Mouse (Mus musculus): Measurements from ENCODE around the gene Arhgap24.

Gene Arhgap24

GRCm38 (mm10) chr5:102582864-102583410 is 101.7 kb downstream of the Arhgap24 start:
- DNase-seq: no peak

GRCm38 (mm10) chr5:102591422-102591821 is 110.2 kb downstream of the Arhgap24 start:
- no peak for DNase-seq

GRCm38 (mm10) chr5:102593058-102593457 is 111.9 kb downstream of the Arhgap24 start:
- DNase-seq: no peak

GRCm38 (mm10) chr5:102599102-102599501 is 117.9 kb downstream of the Arhgap24 start:
- DNase-seq: no peak

GRCm38 (mm10) chr5:102613571-102613970 is 132.4 kb downstream of the Arhgap24 start:
- no peak for DNase-seq

GRCm38 (mm10) chr5:102614081-102614480 is 132.9 kb downstream of the Arhgap24 start:
- no peak for DNase-seq

GRCm38 (mm10) chr5:102615249-102615648 is 134.1 kb downstream of the Arhgap24 start:
- no peak for DNase-seq

- DNase-seq: no peak
These were observed 139.8 kb downstream of the Arhgap24 start for GRCm38 (mm10) chr5:102621036-102621435.

- no peak for DNase-seq
These were observed 142.7 kb downstream of the Arhgap24 start for GRCm38 (mm10) chr5:102623807-102624435.

GRCm38 (mm10) chr5:102626671-102627070 is 145.5 kb downstream of the Arhgap24 start:
- no peak for DNase-seq

GRCm38 (mm10) chr5:102629362-102629771 is 148.2 kb downstream of the Arhgap24 start:
- no peak for DNase-seq

- no peak for DNase-seq
These were observed 154.4 kb downstream of the Arhgap24 start for GRCm38 (mm10) chr5:102635591-102635990.

- no peak for DNase-seq
These were observed 158.8 kb downstream of the Arhgap24 start for GRCm38 (mm10) chr5:102639782-102640559.

- no peak for DNase-seq
These were observed 162.2 kb downstream of the Arhgap24 start for GRCm38 (mm10) chr5:102643364-102643763.

GRCm38 (mm10) chr5:102643820-102644219 is 162.6 kb downstream of the Arhgap24 start:
- DNase-seq: no peak

- no peak for DNase-seq
These were observed 177.9 kb downstream of the Arhgap24 start for GRCm38 (mm10) chr5:102659061-102659460.

- DNase-seq: no peak
These were observed 184.0 kb downstream of the Arhgap24 start for GRCm38 (mm10) chr5:102664988-102665726.

- no peak for DNase-seq
These were observed 185.7 kb downstream of the Arhgap24 start for GRCm38 (mm10) chr5:102666886-102667285.

- DNase-seq: no peak
These were observed 186.8 kb downstream of the Arhgap24 start for GRCm38 (mm10) chr5:102667754-102668575.

- no peak for DNase-seq
These were observed 189.0 kb downstream of the Arhgap24 start for GRCm38 (mm10) chr5:102670206-102670605.

- no peak for DNase-seq
These were observed 189.6 kb downstream of the Arhgap24 start for GRCm38 (mm10) chr5:102670731-102671345.

- DNase-seq: no peak
These were observed 194.1 kb downstream of the Arhgap24 start for GRCm38 (mm10) chr5:102675326-102675725.

Data from cerebellum, postnatal 25 days (tissue).